Comparison of ENCODE assay signal across 7 mouse cellular contexts in genomic region chr1:153133865-153134781, GRCm38 (mm10). TPM values are rescaled to one million over a fixed set of nuclear protein-coding genes. Genes with fewer than 3 reads are reported as not detected.
DNase-seq lines count a peak whose midpoint lies in the region; ATAC-seq lines count a peak whose summit lies in the region.

No protein-coding gene starts in this region.

- H3K4me3 ChIP-seq in limb, embryonic 10.5 days = no peak overlapping the region
- no peak overlapping the region for H3K4me3 ChIP-seq in neural tube, embryonic 13.5 days

- H3K9me3 ChIP-seq in limb, embryonic 10.5 days (replicated peaks) = no peaks in the 10 kb centered on the region
- no peaks in the 10 kb centered on the region for H3K9me3 ChIP-seq in neural tube, embryonic 13.5 days

- H3K4me1 ChIP-seq in limb, embryonic 10.5 days = peaks cover 23% of the 10 kb centered on the region
- peaks cover 17% of the 10 kb centered on the region for H3K4me1 ChIP-seq in neural tube, embryonic 13.5 days (replicated peaks)

- H3K27ac ChIP-seq in limb, embryonic 10.5 days = peak overlapping the region; percentile 72
- H3K27ac ChIP-seq in neural tube, embryonic 13.5 days (replicated peaks) = peak overlapping the region; percentile 73

- ATAC-seq in neural tube, embryonic 13.5 days (ENCODE audit: low read depth) = peak; percentile 81

- WGBS in limb, embryonic 10.5 days = 14% methylated on average over 9 of the region's 9 CpGs
- WGBS in neural tube, embryonic 13.5 days = 15% methylated on average over 9 of the region's 9 CpGs

- H3K4me2 ChIP-seq in neural tube, embryonic 13.5 days = 0 out of 2 replicates have a peak overlapping the region, but pooled peaks have one; percentile 7

- peak; percentile 48 for DNase-seq in urinary bladder, adult 2 months (ENCODE audit: low spot score)
- no peak for DNase-seq in urinary bladder, postnatal 10 days (ENCODE audit: low spot score)
- peak; percentile 83 to 88 for DNase-seq in heart, adult 18-20 months
- peak; percentile 47 for DNase-seq in limb, embryonic 10.5 days (ENCODE audit: low spot score)
- no peak for DNase-seq in cerebellum, adult 18-20 months
- DNase-seq in B cell, adult 2 months = no peak

- no peaks in the 10 kb centered on the region for H3K36me3 ChIP-seq in limb, embryonic 10.5 days
- H3K36me3 ChIP-seq in neural tube, embryonic 13.5 days = no peaks in the 10 kb centered on the region

- H3K9ac ChIP-seq in neural tube, embryonic 13.5 days = no peak overlapping the region

- no peaks in the 10 kb centered on the region for H3K27me3 ChIP-seq in limb, embryonic 10.5 days (ENCODE audit: low read depth, poor library complexity, severe bottlenecking)
- H3K27me3 ChIP-seq in neural tube, embryonic 13.5 days = no peaks in the 10 kb centered on the region

RNA-seq across cellular contexts. Expression of gene Lamc2, which starts 52.1 kb away (rescaled TPM):
- 24.2 and 25.0 TPM in 2 replicates for polyA plus RNA-seq in urinary bladder, adult 2 months (2012; rRNA removed)
- 10 to 100 TPM; 12.3 to 13.2 TPM for total RNA-seq in heart, adult 18-20 months (2021)
- polyA plus RNA-seq in limb, embryonic 10.5 days (2016; fragmentation: Nextera tagmentation; extraction: Ambion mirVana) = 3.1 and 3.3 TPM in 2 replicates
- polyA plus RNA-seq in neural tube, embryonic 13.5 days (2015; fragmentation: Nextera tagmentation; extraction: Ambion mirVana) = 0.92 and 1.1 TPM in 2 replicates

Comparison
In these comparisons a context has a peak if more than half of its experiments do, and no peak if none do; other contexts are left out.
1. DNase-seq: peak in urinary bladder, adult 2 months (single experiment), heart, adult 18-20 months (2 of 2) and limb, embryonic 10.5 days (single experiment); none in urinary bladder, postnatal 10 days (single experiment), cerebellum, adult 18-20 months (0 of 2) and B cell, adult 2 months (0 of 2).